Mouse (Mus musculus) hindbrain, embryonic 16.5 days (tissue): Measurements from ENCODE around the gene Lhx2. TPM values are rescaled to one million over a fixed set of nuclear protein-coding genes. Genes with fewer than 3 reads are reported as not detected.

Source experiments
- ATAC-seq: fragments of 200-750 bp; cut with Nextera tagmentation; 2 replicates; pipeline ENCODE4 v1.8.0; 2017; ENCODE audit warnings: moderate TSS enrichment, moderate library complexity
- H3K27ac ChIP-seq: fragments of 300-500 bp; sonication (generic); 2 replicates; pipeline ENCODE4 v1.5.1; 2014; ENCODE audit warnings: low read depth, mild to moderate bottlenecking, control low read depth, low read length, moderate library complexity
- H3K27me3 ChIP-seq: fragments of 300-500 bp; sonication (generic); replicated peaks from 2 replicates; pipeline ENCODE4 v1.6.1; 2014; ENCODE audit warnings: low read length; ENCODE audit not compliant: control insufficient read depth, insufficient read depth
- H3K36me3 ChIP-seq: fragments of 300-500 bp; sonication (generic); 2 replicates; pipeline ENCODE4 v1.6.1; 2014; ENCODE audit warnings: mild to moderate bottlenecking, low read length, moderate library complexity, mixed read lengths; ENCODE audit not compliant: control insufficient read depth, insufficient read depth
- H3K4me1 ChIP-seq: fragments of 300-500 bp; sonication (generic); 2 replicates; pipeline ENCODE4 v1.6.1; 2014; ENCODE audit warnings: low read depth, low read length; ENCODE audit not compliant: control insufficient read depth, insufficient read depth
- H3K4me2 ChIP-seq: fragments of 300-500 bp; sonication (generic); 2 replicates; pipeline ENCODE4 v1.6.1; 2014; ENCODE audit warnings: mild to moderate bottlenecking, low read length, control low read depth, moderate library complexity
- H3K4me3 ChIP-seq: fragments of 300-500 bp; sonication (generic); 2 replicates; pipeline ENCODE4 v1.5.1; 2014; ENCODE audit warnings: mild to moderate bottlenecking, low read length, control low read depth, moderate library complexity
- H3K9ac ChIP-seq: fragments of 300-500 bp; sonication (generic); 2 replicates; pipeline ENCODE4 v1.6.1; 2014; ENCODE audit warnings: low read depth, mild to moderate bottlenecking, control low read depth, low read length, moderate library complexity
- H3K9me3 ChIP-seq: fragments of 300-500 bp; sonication (generic); 2 replicates; pipeline ENCODE4 v1.6.1; 2014; ENCODE audit warnings: mild to moderate bottlenecking, low read length, moderate library complexity; ENCODE audit not compliant: control insufficient read depth
- WGBS: fragments of 180-500 bp; shearing (Covaris S2); extraction: QIAGEN DNeasy Blood & Tissue Kit; methylation state at CpG from one replicate; pipeline ENCODE4 v1.1.7; 2014; 5-methylcytosine and 5-hydroxymethylcytosine counted together
- polyA plus RNA-seq: library from polyadenylated mRNA; unstranded; fragments of >200 nt; fragmentation: Nextera tagmentation; extraction: Ambion mirVana; gene quantifications from 2 replicates; pipeline ENCODE4 v1.2.1, GENCODE M21; 2015

Lhx2 gene
- polyA plus RNA-seq, result 6.8 and 9.2 TPM in 2 replicates

DNA sequence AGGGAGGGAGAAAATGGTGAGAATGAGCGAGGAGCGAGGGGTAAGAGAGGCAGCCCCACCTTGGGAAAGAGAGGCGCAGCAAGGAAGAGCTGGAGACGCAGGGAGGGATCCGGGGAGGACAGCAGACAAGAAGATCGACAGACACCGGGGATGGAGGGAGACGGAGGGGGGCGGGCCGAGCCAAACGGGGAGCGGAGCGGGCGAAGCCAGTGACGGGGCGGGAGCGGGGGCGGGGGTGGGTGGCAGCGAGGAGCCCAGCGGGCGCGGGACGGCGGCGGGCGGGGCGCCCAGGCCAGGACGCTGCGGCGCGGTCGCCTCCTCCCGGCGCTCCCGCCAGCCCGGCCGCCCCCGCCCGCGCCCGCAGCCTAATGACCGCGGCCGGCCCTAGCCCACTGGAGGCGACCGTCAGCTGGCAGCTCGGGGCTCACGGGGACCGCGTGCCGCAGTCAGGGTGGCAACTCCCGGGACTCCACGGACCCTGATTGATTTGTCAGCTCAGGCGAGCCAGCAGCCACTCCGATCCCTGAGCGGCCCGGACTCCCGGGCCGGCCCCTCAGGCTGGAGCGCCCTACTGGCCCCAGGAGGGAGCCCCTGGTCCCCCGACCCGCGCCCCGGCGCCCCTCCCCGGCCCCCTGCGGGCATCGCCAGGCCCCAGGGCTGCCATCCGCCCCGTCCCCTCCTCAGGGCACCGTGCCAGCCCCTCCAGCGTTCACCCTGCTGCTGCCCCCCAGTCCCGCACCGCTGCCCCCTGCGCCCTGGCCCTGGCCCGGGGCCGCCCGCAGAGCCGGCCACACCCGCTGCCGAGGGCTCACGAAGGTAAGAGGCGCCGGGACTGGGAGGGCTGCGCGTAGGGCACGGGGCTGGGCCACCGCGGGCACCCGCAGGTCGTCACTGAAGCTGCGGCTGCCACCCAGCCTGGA lies at the start of gene Lhx2:
Lhx2 (plus strand) TSS at position 292 of the 920 bp plus-strand sequence.
- H3K4me2 ChIP-seq, result peak within 1 kb of the TSS; percentile 75
- no peak for ATAC-seq
- H3K36me3 ChIP-seq, result no peaks in the 10 kb centered on the region
- peaks cover 12% of the 10 kb centered on the region; the same call in 1 of the 2 replicates for H3K4me1 ChIP-seq
- peak within 1 kb of the TSS; percentile 65 for H3K9ac ChIP-seq
- under 1% methylated on average over 56 of the region's 92 CpGs for WGBS
- H3K9me3 ChIP-seq, result no peaks in the 10 kb centered on the region
- peak within 1 kb of the TSS; percentile 26 for H3K27ac ChIP-seq
- peaks cover 65% of the 10 kb centered on the region for H3K27me3 ChIP-seq
- H3K4me3 ChIP-seq, result peak within 1 kb of the TSS; percentile 47

DNA sequence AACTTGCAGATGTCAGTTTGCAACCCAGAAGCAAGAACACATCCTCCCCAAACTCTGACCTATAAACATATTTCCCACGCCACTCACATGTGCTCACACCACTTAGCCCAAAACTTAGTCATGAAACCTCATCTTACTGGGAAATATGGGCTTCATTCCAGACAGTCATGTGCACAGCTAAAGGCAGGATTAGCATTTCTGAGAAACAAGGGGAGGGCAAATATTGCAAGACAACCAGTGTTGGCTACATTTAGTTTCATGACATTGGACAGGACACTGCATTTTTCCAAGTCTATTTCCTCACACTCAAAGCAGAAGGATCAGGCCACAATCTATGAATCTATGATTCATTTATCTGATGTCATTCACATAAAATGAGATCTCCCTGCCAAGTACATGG lies 47.6 kb upstream of the Lhx2 start:
- H3K9me3 ChIP-seq, result no peaks in the 10 kb centered on the region
- H3K4me3 ChIP-seq, result no peak overlapping the region
- H3K4me1 ChIP-seq, result no peaks in the 10 kb centered on the region; the same call in 1 of the 2 replicates
- 79% methylated on average over 1 of the region's 1 CpGs for WGBS
- H3K9ac ChIP-seq, result no peak overlapping the region
- H3K4me2 ChIP-seq, result no peak overlapping the region
- H3K27me3 ChIP-seq, result no peaks in the 10 kb centered on the region
- no peak for ATAC-seq
- no peak overlapping the region for H3K27ac ChIP-seq
- H3K36me3 ChIP-seq, result no peaks in the 10 kb centered on the region

DNA sequence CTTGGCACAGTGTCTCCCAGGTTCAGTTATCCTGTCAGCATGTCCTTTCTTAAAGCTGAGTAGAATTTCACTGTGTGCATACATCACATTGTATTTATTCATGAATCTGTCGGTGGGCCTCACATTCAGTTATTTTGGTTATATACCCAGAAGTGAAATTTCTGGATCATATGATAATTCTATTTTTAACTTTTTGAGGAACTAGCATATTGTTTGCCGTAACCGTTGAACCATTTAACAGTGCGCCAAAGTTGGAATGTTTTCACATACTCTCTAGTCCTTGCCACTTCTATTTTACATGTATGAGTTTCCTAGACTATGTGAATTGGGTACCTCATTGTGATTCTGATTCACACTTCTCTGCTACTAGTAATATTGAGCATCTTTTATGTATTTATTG lies 43.1 kb upstream of the Lhx2 start:
- Histone ChIP-seq H3K27ac (no peak overlapping the region), H3K27me3 (no peaks in the 10 kb centered on the region; the same call in 1 of the 2 replicates), H3K9me3 (no peaks in the 10 kb centered on the region), H3K4me1 (no peaks in the 10 kb centered on the region), H3K4me3 (no peak overlapping the region), H3K36me3 (no peaks in the 10 kb centered on the region), H3K9ac (no peak overlapping the region), H3K4me2 (no peak overlapping the region)
- no peak for ATAC-seq
- WGBS, result 90% methylated on average over 4 of the region's 4 CpGs

DNA sequence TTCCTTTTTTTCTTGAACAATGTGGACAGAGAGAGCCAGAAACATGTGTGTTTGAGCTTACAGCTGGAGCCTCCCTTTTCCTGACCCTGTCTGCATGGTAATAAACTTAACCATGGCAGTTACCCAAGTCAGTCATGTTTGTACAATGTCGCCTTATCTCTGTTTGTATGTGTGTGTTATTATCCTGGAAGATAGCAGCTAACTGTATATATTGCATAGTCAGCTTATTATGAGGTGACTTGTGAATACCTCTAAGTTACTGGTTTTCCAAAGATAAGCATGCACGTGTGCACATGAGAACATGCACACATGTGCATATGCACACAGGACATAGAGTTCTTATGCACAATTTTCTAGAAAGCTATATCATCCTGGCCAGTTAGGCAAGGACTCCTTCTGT lies 38.1 kb upstream of the Lhx2 start:
- H3K4me2 ChIP-seq, result no peak overlapping the region
- H3K27ac ChIP-seq, result no peak overlapping the region
- no peaks in the 10 kb centered on the region; the same call in 1 of the 2 replicates for H3K27me3 ChIP-seq
- H3K36me3 ChIP-seq, result no peaks in the 10 kb centered on the region
- H3K9ac ChIP-seq, result no peak overlapping the region
- no peak overlapping the region for H3K4me3 ChIP-seq
- WGBS, result 91% methylated on average over 2 of the region's 2 CpGs
- no peaks in the 10 kb centered on the region for H3K4me1 ChIP-seq
- no peaks in the 10 kb centered on the region for H3K9me3 ChIP-seq
- ATAC-seq, result no peak

DNA sequence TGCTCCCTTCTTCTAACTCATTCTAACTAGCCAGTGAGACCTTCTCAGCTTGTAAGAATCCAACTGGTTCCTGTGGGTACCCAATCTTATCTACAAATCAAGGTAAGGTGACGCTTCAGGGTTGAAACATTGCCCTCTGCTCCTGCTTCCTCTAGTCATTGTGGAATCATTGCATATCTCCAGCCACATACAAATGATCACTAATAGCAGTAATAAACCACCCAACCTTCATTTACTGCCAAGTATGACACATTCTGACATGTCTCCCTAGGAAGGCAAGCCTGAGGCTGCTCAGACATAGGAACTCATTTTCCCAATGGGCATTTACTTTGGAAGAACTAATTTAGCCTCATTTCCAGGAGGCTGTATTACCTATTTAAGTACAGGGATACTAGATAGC lies 33.9 kb upstream of the Lhx2 start:
- H3K9ac ChIP-seq, result no peak overlapping the region
- no peak for ATAC-seq
- WGBS, result 93% methylated on average over 1 of the region's 1 CpGs
- no peak overlapping the region for H3K4me2 ChIP-seq
- no peaks in the 10 kb centered on the region for H3K9me3 ChIP-seq
- H3K27ac ChIP-seq, result no peak overlapping the region
- H3K4me1 ChIP-seq, result no peaks in the 10 kb centered on the region
- no peak overlapping the region for H3K4me3 ChIP-seq
- no peaks in the 10 kb centered on the region for H3K36me3 ChIP-seq
- no peaks in the 10 kb centered on the region; the same call in 1 of the 2 replicates for H3K27me3 ChIP-seq

DNA sequence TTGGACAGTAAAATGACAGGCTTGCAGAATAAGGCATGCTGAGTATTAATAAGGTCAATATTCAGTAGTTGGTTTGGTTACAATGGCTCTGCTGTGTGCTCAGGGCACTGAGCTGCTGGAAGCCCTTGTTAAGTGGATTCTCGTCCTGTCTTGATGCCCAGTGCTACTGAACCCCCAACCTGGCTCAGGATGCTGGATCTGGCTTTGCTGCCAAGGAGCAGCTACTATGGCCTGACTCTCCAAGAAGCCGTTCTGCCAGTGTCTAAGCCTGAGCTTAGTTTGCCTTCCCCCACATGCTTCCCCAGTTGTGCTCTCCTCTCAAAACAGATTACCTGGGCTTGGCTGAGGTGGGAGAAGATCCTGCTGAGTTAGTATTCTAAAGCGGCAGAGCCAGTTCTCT lies 26.2 kb upstream of the Lhx2 start:
- Histone ChIP-seq H3K4me2 (no peak overlapping the region), H3K27ac (no peak overlapping the region), H3K9me3 (no peaks in the 10 kb centered on the region), H3K4me3 (no peak overlapping the region), H3K27me3 (no peaks in the 10 kb centered on the region), H3K36me3 (no peaks in the 10 kb centered on the region), H3K4me1 (no peaks in the 10 kb centered on the region), H3K9ac (no peak overlapping the region)
- 50% methylated on average over 3 of the region's 3 CpGs for WGBS
- no peak for ATAC-seq

DNA sequence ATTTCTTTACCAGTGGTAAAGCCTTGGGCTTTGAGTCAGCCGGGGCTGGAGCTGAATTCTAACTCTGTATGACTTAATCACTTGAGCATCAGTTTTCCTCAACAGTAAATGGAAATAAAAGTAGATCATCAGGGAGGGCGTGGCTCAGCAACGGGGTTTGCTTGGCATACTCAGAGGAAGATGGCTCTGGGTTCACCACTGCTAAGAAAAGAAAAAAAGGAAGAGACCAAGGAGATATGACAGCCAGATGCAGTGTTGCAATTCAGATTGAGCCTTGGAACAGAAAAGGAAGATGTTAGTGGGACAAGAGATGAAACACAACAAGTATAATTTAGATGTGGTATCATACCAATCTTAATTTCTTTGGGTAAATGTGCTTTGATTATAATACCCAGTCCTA lies 25.7 kb upstream of the Lhx2 start:
- Histone ChIP-seq H3K4me1 (no peaks in the 10 kb centered on the region), H3K9me3 (no peaks in the 10 kb centered on the region), H3K27ac (no peak overlapping the region), H3K4me3 (no peak overlapping the region), H3K4me2 (no peak overlapping the region), H3K36me3 (no peaks in the 10 kb centered on the region), H3K9ac (no peak overlapping the region), H3K27me3 (no peaks in the 10 kb centered on the region)
- WGBS, result 63% methylated on average over 3 of the region's 3 CpGs
- no peak for ATAC-seq

DNA sequence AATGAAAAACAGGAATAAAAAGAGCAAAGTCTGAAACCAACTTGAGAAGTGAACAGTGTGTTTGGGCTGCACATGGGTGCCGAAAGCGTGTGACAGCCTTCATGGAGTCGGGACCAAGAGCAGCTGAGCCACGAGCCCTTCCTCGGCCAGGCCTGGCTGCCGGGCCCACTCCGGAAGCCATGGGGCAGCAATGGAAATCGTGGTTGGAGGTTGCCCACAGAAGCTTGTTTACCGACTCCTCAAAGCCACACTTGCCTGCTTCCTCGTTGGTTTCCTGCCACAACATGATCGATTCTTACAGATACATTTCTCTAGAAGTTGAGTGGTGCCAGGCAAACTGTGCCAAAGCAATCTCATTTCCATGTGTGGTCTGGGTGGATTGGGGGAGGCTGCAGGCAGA lies 20.0 kb upstream of the Lhx2 start:
- WGBS, result 87% methylated on average over 11 of the region's 11 CpGs
- H3K9ac ChIP-seq, result no peak overlapping the region
- no peaks in the 10 kb centered on the region for H3K36me3 ChIP-seq

DNA sequence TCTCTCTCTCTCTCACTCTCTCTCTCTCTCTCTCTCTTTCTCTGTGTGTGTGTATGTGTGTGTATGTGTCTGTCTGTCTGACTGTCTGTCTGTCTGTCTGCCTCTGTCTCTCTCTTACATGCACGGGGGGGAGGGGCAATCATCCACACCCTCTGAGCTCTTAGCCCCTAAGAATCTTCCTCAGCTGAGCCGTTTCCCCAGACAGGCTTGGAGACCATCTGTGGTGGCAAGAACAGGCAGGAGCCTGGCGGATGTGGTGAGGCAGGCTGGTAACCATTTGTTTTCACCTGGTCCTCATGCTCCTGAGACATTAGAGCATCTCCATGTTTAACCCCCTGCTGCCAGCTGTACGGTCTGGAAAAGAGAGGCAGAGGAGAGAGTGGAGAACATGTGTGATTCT lies 18.2 kb upstream of the Lhx2 start:
- ATAC-seq, result no peak
- Histone ChIP-seq H3K27me3 (no peaks in the 10 kb centered on the region; the same call in 1 of the 2 replicates), H3K4me2 (no peak overlapping the region), H3K9me3 (no peaks in the 10 kb centered on the region), H3K4me1 (no peaks in the 10 kb centered on the region), H3K36me3 (no peaks in the 10 kb centered on the region), H3K4me3 (no peak overlapping the region), H3K27ac (no peak overlapping the region), H3K9ac (no peak overlapping the region)
- WGBS, result 69% methylated on average over 4 of the region's 4 CpGs

More for the DNA sequence above, 20.0 kb upstream of the Lhx2 start:
- H3K4me3 ChIP-seq, result no peak overlapping the region
- H3K4me1 ChIP-seq, result no peaks in the 10 kb centered on the region
- H3K9me3 ChIP-seq, result no peaks in the 10 kb centered on the region
- H3K27ac ChIP-seq, result no peak overlapping the region
- ATAC-seq, result no peak
- no peak overlapping the region for H3K4me2 ChIP-seq
- no peaks in the 10 kb centered on the region for H3K27me3 ChIP-seq
